In the genomic region with DNA sequence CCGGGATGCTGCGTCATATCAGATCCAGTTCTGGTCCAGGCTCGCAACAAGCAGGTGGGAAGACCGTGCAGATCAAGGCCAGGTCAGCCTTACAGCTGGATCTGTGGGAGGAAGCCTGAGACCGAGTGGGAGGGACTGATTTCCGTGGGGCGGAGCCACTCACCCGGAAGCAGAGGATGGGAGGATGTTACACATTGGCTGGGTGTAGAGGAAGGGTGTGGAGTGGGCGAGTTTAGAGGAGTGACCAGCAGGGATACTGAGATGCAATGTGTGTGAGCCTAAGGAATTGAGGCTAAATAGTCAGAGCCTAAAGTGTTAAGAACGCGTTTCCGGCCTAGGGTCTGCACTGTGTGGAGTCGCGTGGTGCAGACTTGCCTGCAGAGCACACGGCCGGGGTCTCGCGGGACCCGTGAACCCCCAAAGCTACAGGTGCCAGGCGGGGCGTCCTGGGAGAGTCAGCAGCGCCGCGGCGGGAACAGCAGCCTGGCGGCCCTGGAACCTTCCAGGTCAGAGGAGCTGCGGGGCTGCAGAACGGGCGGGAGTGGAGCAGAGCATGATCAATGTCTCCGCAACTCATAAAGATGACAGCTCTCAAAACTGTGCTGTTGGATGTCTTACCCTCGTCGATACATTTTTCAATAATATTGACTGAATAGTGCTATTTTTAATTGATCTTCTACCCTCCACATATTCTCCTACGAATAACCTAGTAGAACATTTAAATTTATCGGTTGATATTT, we compare ENCODE assay signal across 8 mouse cellular contexts. TPM values are rescaled to one million over a fixed set of nuclear protein-coding genes. Genes with fewer than 3 reads are reported as not detected.
A peak's percentile ranks its signal among the peaks of the same experiment; 100 is the strongest.
DNase-seq lines count a peak whose midpoint lies in the region; ATAC-seq and TF ChIP-seq lines count a peak whose summit lies in the region.

A gene (plus strand): TSS at position 239 of the 740 bp plus-strand sequence.

- peak within 1 kb of the TSS; percentile 75 for H3K9ac ChIP-seq in hindbrain, embryonic 13.5 days

- CTCF ChIA-PET in Patski (lab: Charles Lee): interaction anchor here (1.3 kb wide), 1 partner anchor 16 kb away, joined by 4 read pairs; no protein-coding TSS in a partner anchor

- in situ Hi-C loops in Patski (cut with MboI; ENCODE audit: low pct_unique_long_range_greater_than_20kb): no loop called here

- H3K27me3 ChIP-seq in Patski: no peaks in the 10 kb centered on the region
- H3K27me3 ChIP-seq in hindbrain, embryonic 13.5 days: no peaks in the 10 kb centered on the region

- TF ChIP-seq CTCF in Patski (IDR thresholded peaks at IDR 0.05): no peak

- H3K27ac ChIP-seq in hindbrain, embryonic 13.5 days: peak within 1 kb of the TSS; percentile 76

- peaks cover 12% of the 10 kb centered on the region for H3K4me1 ChIP-seq in hindbrain, embryonic 13.5 days (replicated peaks)

- WGBS in hindbrain, embryonic 13.5 days: under 1% methylated on average over 34 of the region's 34 CpGs

- peaks cover 5% of the 10 kb centered on the region; the same call in 1 of the 2 replicates for H3K36me3 ChIP-seq in hindbrain, embryonic 13.5 days

- POLR2A ChIA-PET in Patski (lab: Charles Lee): interaction anchor here (0.6 to 0.9 kb wide), 2 partner anchors 25 to 27 kb away, joined by 3 read pairs; no protein-coding TSS in a partner anchor

- peak within 1 kb of the TSS; percentile 64 for H3K4me2 ChIP-seq in hindbrain, embryonic 13.5 days

- no peaks in the 10 kb centered on the region for H3K9me3 ChIP-seq in hindbrain, embryonic 13.5 days

- ATAC-seq in Patski: peak; percentile 100
- ATAC-seq in hindbrain, embryonic 13.5 days (ENCODE audit: low FRiP score): peak; percentile 100

- H3K4me3 ChIP-seq in hindbrain, embryonic 13.5 days: peak within 1 kb of the TSS; percentile 65

- peak; percentile 53 for DNase-seq in Patski (ENCODE audit: low read depth, low spot score)
- DNase-seq in cerebellum, postnatal 14 days: peak; percentile 79 to 82
- DNase-seq in frontal cortex, postnatal 14 days (ENCODE audit: low spot score in 2 of 2): peak; percentile 66 to 76
- DNase-seq in layer of hippocampus, postnatal 25 days (ENCODE audit: extremely low spot score in 1 of 2, low spot score in 1 of 2): peak; percentile 58 to 59
- DNase-seq in lung, postnatal 25 days (ENCODE audit: low spot score): peak; percentile 94
- peak; percentile 85 for DNase-seq in retina, embryonic 14.5 days (ENCODE audit: low spot score)
- peak; percentile 86 for DNase-seq in thymus, postnatal 4 days

RNA-seq across cellular contexts. Expression of the gene that starts here (rescaled TPM):
- polyA plus RNA-seq in Patski (2021): 17.9 TPM
- polyA plus RNA-seq in hindbrain, embryonic 13.5 days (2015; fragmentation: Nextera tagmentation; extraction: Ambion mirVana): 10.0 and 10.4 TPM in 2 replicates
- 1 to 10 TPM; 4.2 TPM for total RNA-seq in layer of hippocampus, postnatal 25 days (2021)

Comparison
In these comparisons a context has a peak if more than half of its experiments do, and no peak if none do; other contexts are left out.
1. Peak in every context shown above with its lines: DNase-seq, ATAC-seq, H3K4me3 ChIP-seq and H3K27ac ChIP-seq.